Mouse (Mus musculus) lung, adult 2 months (tissue): ENCODE data around the gene Cfap36. TPM values are rescaled to one million over a fixed set of nuclear protein-coding genes. Genes with fewer than 3 reads are reported as not detected.

ENCODE experiments used
- DNase-seq: peaks from one replicate; pipeline ENCODE4 v3.0.0; 2022
- H3K4me1 ChIP-seq: fragments of 200-500 bp; 2 replicates; pipeline ENCODE4 v1.6.1; 2011; ENCODE audit warnings: low read length; ENCODE audit not compliant: control insufficient read depth, insufficient read depth
- H3K4me3 ChIP-seq: fragments of 200-500 bp; replicated peaks from 2 replicates; pipeline ENCODE3; 2011; ENCODE audit warnings: low read depth, mild to moderate bottlenecking, control low read depth, low read length; ENCODE audit errors: extremely low read depth
- CTCF ChIP-seq: fragments of 200-500 bp; IDR thresholded peaks from 2 replicates; pipeline ENCODE4 v1.5.1; 2011; ENCODE audit warnings: mild to moderate bottlenecking, low read length, control low read depth; ENCODE audit not compliant: insufficient read depth
- POLR2A ChIP-seq: fragments of 200-500 bp; IDR thresholded peaks from 2 replicates; pipeline ENCODE4 v1.6.1; 2011; ENCODE audit warnings: low read depth, mild to moderate bottlenecking, control low read depth, low read length, borderline replicate concordance; ENCODE audit errors: extremely low read depth
- WGBS: fragments of 180-500 bp; shearing (Covaris S2); methylation state at CpG from one replicate; pipeline ENCODE4 v1.1.7; 2018; 5-methylcytosine and 5-hydroxymethylcytosine counted together
- polyA plus RNA-seq: library from polyadenylated mRNA; depleted of rRNA; stranded (reverse); fragments of >200 nt; gene quantifications from 2 replicates; pipeline ENCODE4 v1.2.3, GENCODE M21; 2012; rRNA removed

Cfap36 gene
- polyA plus RNA-seq, 1 experiment = 7.6 TPM

DNA sequence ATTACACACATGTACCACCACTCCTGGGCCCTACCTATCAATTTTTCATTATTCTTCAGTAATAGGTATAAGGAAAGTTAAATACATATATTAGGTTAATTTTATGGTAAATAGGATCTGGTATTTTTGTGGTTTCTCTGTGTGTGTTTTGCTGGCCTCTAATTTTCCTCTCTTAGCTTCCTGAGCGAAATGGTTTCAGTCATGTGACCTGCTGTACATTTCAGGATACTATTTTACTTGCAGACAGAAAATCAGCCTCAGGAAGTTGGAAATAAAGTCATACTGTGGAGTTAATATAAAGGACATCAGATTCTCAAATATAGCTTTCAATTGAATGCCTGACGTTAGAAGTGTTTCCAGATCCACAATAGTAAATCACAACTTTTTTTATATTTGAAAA is 58.2 kb downstream of the Cfap36 start:
- no peak for TF ChIP-seq POLR2A
- no peak for TF ChIP-seq CTCF
- Histone ChIP-seq H3K4me1 (no peaks in the 10 kb centered on the region), H3K4me3 (no peak overlapping the region)
- WGBS = 71% methylated on average over 2 of the region's 2 CpGs
- DNase-seq = no peak

DNA sequence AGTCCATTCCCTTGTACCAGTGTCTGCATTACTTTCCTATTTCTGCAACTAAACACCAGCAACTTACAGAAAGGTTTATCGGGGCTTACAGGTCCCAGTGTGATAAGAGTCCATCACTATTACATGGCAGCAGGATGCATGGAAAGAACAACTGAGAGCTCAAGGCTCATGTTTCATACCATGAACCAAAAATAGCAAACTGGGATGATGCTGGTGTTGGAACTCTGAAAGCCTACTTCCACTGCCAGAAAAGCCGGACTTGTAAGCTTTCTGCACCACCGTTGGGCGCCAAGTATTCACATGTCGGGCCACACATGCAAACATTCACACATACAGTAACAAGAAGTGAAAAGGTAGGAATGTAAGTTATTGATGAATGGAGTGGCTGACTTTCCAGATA is 65.5 kb downstream of the Cfap36 start:
- WGBS = 83% methylated on average over 5 of the region's 5 CpGs
- no peak for TF ChIP-seq POLR2A
- no peak for TF ChIP-seq CTCF
- Histone ChIP-seq H3K4me1 (no peaks in the 10 kb centered on the region; the same call in 1 of the 2 replicates), H3K4me3 (no peak overlapping the region)
- no peak for DNase-seq

DNA sequence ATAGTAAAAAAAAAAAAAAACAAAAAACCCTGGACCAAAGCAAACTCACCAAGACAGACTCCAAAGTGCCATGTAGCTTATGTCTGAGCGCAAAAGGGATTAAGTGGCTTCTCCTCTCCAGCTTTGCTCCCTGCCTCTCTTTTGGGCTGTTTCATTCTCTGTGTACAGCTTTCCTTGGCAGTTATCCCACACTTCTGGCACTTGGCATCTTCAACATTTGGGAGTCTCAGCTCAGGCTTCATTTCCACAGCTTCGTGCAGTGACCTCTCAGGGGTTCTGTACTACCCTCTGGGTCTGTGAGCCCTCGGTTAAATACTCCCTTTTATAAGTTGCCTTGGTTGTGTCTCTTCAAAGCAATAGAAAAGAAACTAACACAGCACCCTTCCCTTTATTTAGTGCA is 66.6 kb downstream of the Cfap36 start:
- no peak for DNase-seq
- Histone ChIP-seq H3K4me1 (no peaks in the 10 kb centered on the region; the same call in 1 of the 2 replicates), H3K4me3 (no peak overlapping the region)
- no peak for TF ChIP-seq CTCF
- no peak for TF ChIP-seq POLR2A
- 64% methylated on average over 3 of the region's 3 CpGs for WGBS

DNA sequence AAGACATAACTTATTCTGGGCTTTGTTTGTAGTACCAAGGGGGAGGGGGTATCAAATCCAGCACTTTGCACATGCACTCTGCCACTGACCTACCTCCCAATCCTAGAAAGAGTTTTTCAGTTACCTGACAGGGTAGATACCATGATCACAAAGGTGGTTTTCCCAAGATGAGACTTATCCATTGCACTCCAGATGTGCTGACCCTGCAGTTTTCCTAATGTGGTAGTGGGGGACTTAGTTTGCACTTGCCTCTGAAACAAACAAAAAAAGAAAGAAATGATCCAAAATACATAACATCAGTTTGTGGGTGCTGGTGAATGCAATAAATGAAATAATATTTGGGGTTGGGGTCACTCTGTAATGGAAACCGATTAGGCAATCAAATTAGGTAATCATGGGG is 67.9 kb downstream of the Cfap36 start:
- Histone ChIP-seq H3K4me3 (no peak overlapping the region), H3K4me1 (peaks cover 1% of the 10 kb centered on the region)
- WGBS = 93% methylated on average over 1 of the region's 1 CpGs
- DNase-seq = no peak
- TF ChIP-seq CTCF = no peak
- no peak for TF ChIP-seq POLR2A

DNA sequence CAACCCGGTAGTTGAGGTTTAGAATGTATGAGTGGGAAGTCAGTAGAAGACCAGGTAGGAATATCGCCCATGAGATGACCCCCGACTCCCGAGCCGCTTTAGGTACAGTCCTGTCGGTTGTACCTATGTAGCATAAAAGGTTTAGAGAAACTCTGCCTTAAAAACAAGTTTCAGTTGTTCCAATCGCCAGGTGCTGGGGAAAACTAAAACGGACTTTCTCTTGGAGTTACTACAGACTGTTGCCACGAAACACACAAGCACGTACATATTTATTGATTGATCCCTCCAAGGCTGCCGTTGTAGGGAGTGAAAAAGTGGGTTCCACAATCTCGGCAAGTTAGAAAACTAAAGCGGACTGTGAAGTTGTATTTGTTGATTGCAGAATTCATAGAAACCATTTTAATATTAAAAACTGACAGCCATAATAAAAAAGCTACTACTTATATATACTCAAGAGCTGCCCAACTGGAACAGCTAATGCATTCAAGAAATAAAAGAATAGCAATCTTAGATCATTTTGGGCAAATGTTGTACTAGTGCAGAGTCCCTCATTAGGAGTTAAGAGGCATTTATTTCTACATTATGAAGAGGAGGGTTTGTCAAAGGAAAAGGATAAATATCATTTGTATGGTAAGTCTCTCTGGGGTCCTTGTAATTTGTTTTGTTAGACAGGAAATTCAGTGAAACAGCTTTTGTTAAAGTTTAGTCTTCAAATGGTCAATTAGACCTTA is 73.3 kb downstream of the Cfap36 start:
- no peak for TF ChIP-seq CTCF
- TF ChIP-seq POLR2A = no peak
- H3K4me3 ChIP-seq = peak overlapping the region; percentile 62
- DNase-seq = no peak
- WGBS = 2% methylated on average over 13 of the region's 13 CpGs
- peaks cover 8% of the 10 kb centered on the region for H3K4me1 ChIP-seq

DNA sequence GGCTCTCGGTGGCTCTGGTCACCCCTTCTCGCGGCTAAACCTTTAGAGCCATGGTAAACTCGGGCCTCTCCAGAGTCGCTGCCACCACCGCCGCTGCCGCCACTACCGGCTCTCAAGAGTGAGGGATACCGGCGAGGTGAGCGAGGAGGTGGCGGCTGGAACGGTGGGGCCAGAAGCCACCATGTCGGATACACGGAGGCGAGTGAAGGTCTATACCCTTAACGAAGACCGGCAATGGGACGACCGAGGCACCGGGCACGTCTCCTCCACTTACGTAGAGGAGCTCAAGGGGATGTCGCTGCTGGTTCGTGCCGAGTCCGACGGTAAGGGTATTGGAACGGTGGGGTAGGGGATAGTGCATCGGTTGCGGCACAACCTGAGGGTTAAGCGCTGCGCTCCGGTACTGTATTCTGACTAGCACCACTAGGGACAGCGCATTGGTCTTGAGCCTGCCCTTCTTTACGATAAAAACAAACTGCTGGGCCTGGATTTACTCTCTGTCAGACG is 74.0 kb downstream of the Cfap36 start:
- Histone ChIP-seq H3K4me3 (peak overlapping the region; percentile 100), H3K4me1 (peaks cover 8% of the 10 kb centered on the region)
- TF ChIP-seq POLR2A (peak; percentile 36; the same call in 1 of the 2 replicates), CTCF (peak; percentile 49)
- 1% methylated on average over 38 of the region's 38 CpGs for WGBS
- DNase-seq = no peak

DNA sequence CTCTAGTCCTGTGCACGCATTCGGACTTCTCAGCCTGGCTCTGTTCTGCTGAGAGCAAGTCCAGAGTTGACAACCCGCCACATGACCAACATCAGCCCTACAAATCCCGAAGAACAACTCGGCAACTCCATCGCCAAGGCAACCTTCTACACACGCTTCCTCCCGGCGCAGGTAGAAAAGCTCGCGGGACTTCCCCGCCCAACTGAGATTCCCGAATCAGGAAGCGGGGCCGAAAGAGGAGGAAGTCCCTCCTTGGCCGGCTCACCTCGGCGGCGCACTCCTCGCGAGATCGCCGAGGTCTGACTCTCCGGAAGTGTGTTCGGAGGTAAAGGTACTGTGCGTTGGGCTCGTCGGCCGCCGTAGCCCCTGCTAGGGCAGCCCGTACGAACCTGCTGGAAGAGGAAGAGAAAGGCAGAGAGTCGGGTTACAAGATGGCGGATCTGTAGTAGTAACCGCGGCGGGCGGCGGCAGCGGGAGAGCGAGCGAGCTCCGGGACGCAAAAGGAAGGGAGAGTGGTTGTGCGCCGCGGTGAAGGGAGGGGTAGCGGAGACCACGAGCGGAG is 74.6 kb downstream of the Cfap36 start, which contains the start of gene Ppp4r3b:
Gene Ppp4r3b, plus strand, starts transcription at position 328 of the 562 bp plus-strand sequence.
- Histone ChIP-seq H3K4me3 (peak within 1 kb of the TSS; percentile 100), H3K4me1 (peaks cover 8% of the 10 kb centered on the region)
- DNase-seq = peak; percentile 96
- under 1% methylated on average over 50 of the region's 50 CpGs for WGBS
- no peak for TF ChIP-seq CTCF
- peak; percentile 56; the same call in 1 of the 2 replicates for TF ChIP-seq POLR2A

DNA sequence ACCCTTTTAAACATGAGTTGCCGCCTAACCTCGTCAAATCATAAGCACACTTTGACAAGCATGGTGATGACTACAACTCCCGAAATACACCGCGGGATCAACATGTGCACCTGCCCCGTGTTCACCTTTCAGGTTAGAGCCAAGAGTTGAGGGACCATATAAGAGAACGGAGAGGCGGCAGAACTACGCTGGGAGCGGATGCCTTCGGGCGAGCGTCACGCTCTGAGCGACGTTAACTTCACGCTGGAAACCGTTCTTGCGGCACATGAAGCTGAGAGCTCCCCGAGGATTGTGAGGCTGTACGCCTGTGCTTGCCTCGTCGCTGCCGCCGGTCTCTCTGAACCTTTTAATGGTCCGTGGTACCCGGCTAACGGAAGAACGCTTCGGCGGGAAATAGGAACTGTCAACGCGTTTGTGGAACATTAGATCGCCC is 75.2 kb downstream of the Cfap36 start:
- under 1% methylated on average over 34 of the region's 34 CpGs for WGBS
- peak; percentile 33; the same call in 1 of the 2 replicates for TF ChIP-seq POLR2A
- no peak for TF ChIP-seq CTCF
- peak; percentile 57 for DNase-seq
- Histone ChIP-seq H3K4me1 (peaks cover 8% of the 10 kb centered on the region), H3K4me3 (peak overlapping the region; percentile 100)

Other genes starting within 250 kb of the Cfap36 start
- 4.6 and 5.4 TPM in 2 replicates for gene Pnpt1, start 116.7 kb downstream of the Cfap36 start, polyA plus RNA-seq
- 7.3 and 10.2 TPM in 2 replicates for gene Ppp4r3b, start 74.5 kb downstream of the Cfap36 start, polyA plus RNA-seq
- 2.0 and 2.3 TPM in 2 replicates for gene Ccdc88a, start 126.2 kb upstream of the Cfap36 start, polyA plus RNA-seq